Mouse (Mus musculus) liver, postnatal 0 days (tissue): ENCODE results near the gene Tbx21. TPM values are rescaled to one million over a fixed set of nuclear protein-coding genes. Genes with fewer than 3 reads are reported as not detected.
A peak's percentile ranks its signal among the peaks of the same experiment; 100 is the strongest.

Experiments
- ATAC-seq: fragments of 200-750 bp; cut with Nextera tagmentation; 2 replicates; pipeline ENCODE4 v1.8.0; 2017; ENCODE audit warnings: mild to moderate bottlenecking, moderate library complexity
- DNase-seq: peaks from one replicate; pipeline ENCODE4 v3.0.0-alpha.2; 2016
- H3K27ac ChIP-seq: fragments of 300-500 bp; sonication (generic); 2 replicates; pipeline ENCODE4 v1.5.1; 2014; ENCODE audit warnings: antibody characterized with exemption, moderate library complexity, mild to moderate bottlenecking, low read depth
- H3K27me3 ChIP-seq: fragments of 300-500 bp; sonication (generic); 2 replicates; pipeline ENCODE4 v1.6.1; 2014; ENCODE audit warnings: low read length, control low read depth, mixed read lengths; ENCODE audit not compliant: insufficient read depth
- H3K36me3 ChIP-seq: fragments of 300-500 bp; sonication (generic); replicated peaks from 2 replicates; pipeline ENCODE4 v1.6.1; 2014; ENCODE audit warnings: mild to moderate bottlenecking, control low read depth, low read length, moderate library complexity, mixed read lengths; ENCODE audit not compliant: insufficient read depth
- H3K4me1 ChIP-seq: fragments of 300-500 bp; sonication (generic); 2 replicates; pipeline ENCODE4 v1.6.1; 2014; ENCODE audit warnings: antibody characterized with exemption, mild to moderate bottlenecking, control low read depth; ENCODE audit not compliant: insufficient read depth
- H3K4me2 ChIP-seq: fragments of 300-500 bp; sonication (generic); 2 replicates; pipeline ENCODE4 v1.6.1; 2014; ENCODE audit warnings: low read depth, mild to moderate bottlenecking, low read length, moderate library complexity, mixed read lengths
- H3K4me3 ChIP-seq: fragments of 300-500 bp; sonication (generic); 2 replicates; pipeline ENCODE4 v1.5.1; 2014; ENCODE audit warnings: low read depth, low read length
- H3K9ac ChIP-seq: fragments of 300-500 bp; sonication (generic); replicated peaks from 2 replicates; pipeline ENCODE4 v1.6.1; 2014; ENCODE audit warnings: mild to moderate bottlenecking, moderate library complexity
- H3K9me3 ChIP-seq: fragments of 300-500 bp; sonication (generic); 2 replicates; pipeline ENCODE4 v1.6.1; 2016; ENCODE audit warnings: mild to moderate bottlenecking, control low read depth, low read length, mixed read lengths
- CTCF ChIP-seq: sonication (generic); IDR thresholded peaks from 2 replicates; pipeline ENCODE4 v1.5.1; 2016; ENCODE audit warnings: antibody characterized with exemption, low read depth
- EP300 ChIP-seq: IDR thresholded peaks from 2 replicates; pipeline ENCODE4 v1.6.1; 2016; ENCODE audit warnings: antibody characterized with exemption, low read depth, mild to moderate bottlenecking
- WGBS: fragments of 180-500 bp; shearing (Covaris S2); extraction: QIAGEN DNeasy Blood & Tissue Kit; methylation state at CpG from one replicate; pipeline ENCODE4 v1.1.7; 2014; ENCODE audit not compliant: insufficient replicate concordance; 5-methylcytosine and 5-hydroxymethylcytosine counted together
- polyA plus RNA-seq: library from polyadenylated mRNA; unstranded; fragments of >200 nt; fragmentation: Nextera tagmentation; extraction: Ambion mirVana; gene quantifications from 2 replicates; pipeline ENCODE4 v1.2.1, GENCODE M21; 2015

Tbx21 gene
- polyA plus RNA-seq, 1 experiment from 2014 or later = 0.27 TPM

DNA sequence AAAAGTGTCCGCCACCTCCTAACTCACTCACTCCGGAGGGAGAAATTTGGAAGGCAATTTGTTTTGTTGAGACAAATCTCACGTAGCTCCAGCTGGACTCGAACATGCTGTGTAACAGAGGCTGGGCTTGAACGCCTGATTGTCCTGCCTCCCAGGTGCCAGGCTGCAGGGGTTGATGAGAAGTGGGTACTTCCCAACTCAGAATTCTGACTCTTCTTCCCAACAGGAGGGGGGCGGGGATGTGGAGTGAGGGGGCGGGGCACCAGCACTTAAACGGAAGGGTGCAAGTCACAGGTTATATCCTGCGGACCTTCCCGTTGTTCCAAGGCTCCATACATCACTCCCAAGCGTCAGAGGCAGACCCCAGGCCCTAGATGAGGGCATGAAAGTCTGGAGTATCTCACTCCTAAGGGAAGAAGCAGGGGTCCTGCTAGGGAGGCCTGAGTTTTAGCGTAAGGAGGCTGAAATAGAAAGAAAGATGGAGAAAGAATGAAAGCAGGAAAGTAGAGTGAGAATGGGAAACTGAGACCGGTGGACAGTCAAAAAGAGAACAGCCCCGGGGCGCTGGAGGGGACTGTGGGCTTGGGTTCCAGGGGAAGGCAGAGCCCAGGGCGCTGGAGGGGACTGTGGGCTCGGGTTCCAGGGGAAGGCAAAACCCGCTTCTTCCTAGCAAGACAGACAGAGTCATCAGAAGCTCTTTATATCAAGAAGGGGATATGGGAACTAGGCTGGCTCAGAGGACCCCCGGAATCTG, 12.5 kb upstream of the Tbx21 start:
- WGBS = 26% methylated on average over 19 of the region's 19 CpGs
- ATAC-seq (peak; percentile 10; the same call in 1 of the 2 replicates), DNase-seq (no peak)
- Histone ChIP-seq H3K4me3 (peak overlapping the region; percentile 55), H3K4me1 (peaks cover 5% of the 10 kb centered on the region), H3K36me3 (no peaks in the 10 kb centered on the region), H3K27ac (no peak overlapping the region), H3K4me2 (peak overlapping the region; percentile 85), H3K9ac (peak overlapping the region; percentile 52; the same call in 1 of the 2 replicates), H3K27me3 (peaks cover 7% of the 10 kb centered on the region; the same call in 1 of the 2 replicates), H3K9me3 (no peaks in the 10 kb centered on the region)
- no peak for TF ChIP-seq EP300
- TF ChIP-seq CTCF = no peak

DNA sequence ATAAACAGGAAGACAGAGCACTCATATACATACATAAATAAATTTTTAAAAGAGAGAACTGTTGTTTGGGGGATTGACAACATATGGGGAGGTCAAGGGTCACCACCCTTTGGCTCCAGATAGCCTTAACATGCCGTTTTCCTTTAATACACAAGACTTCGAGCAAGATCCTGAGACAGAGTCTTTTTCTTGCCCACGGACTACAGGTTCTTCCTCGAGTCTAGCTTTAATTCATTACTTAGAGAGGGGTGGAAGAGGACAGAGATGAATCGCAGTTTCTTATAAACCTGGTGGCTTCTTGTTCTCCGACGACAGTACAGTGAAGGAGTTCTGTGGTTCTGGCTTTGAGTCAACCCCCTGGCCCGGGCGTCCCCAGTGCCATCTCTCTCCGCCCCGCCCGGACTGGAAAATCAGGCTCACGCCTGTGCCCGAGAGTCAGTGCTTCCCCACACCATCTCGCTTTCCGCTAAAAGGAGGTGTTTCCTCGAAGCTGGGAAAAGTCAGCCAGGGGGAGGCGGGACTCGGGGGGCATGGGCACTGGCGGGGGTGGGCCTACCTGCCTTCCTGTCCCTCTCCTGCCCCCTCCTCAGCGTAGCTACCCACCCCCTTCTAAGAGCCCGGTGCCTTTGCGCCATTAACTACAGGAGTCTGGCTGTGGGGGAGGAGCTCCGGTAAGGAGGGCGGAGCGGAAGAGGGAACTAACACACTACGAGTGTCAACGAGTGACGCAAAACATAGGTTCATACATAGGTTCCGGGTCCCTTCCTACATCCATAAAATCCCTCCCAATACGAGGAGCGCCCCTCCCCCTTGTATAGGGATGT, 11.7 kb upstream of the Tbx21 start:
- no peaks in the 10 kb centered on the region for H3K9me3 ChIP-seq
- TF ChIP-seq CTCF (no peak), EP300 (no peak)
- peaks cover 5% of the 10 kb centered on the region for H3K4me1 ChIP-seq
- peak overlapping the region; percentile 55 for H3K4me3 ChIP-seq
- no peak overlapping the region for H3K27ac ChIP-seq
- no peaks in the 10 kb centered on the region for H3K36me3 ChIP-seq
- H3K4me2 ChIP-seq = peak overlapping the region; percentile 85
- ATAC-seq = peak; percentile 78
- peak overlapping the region; percentile 52; the same call in 1 of the 2 replicates for H3K9ac ChIP-seq
- peak; percentile 68 for DNase-seq
- WGBS = 4% methylated on average over 32 of the region's 32 CpGs
- peaks cover 7% of the 10 kb centered on the region; the same call in 1 of the 2 replicates for H3K27me3 ChIP-seq

DNA sequence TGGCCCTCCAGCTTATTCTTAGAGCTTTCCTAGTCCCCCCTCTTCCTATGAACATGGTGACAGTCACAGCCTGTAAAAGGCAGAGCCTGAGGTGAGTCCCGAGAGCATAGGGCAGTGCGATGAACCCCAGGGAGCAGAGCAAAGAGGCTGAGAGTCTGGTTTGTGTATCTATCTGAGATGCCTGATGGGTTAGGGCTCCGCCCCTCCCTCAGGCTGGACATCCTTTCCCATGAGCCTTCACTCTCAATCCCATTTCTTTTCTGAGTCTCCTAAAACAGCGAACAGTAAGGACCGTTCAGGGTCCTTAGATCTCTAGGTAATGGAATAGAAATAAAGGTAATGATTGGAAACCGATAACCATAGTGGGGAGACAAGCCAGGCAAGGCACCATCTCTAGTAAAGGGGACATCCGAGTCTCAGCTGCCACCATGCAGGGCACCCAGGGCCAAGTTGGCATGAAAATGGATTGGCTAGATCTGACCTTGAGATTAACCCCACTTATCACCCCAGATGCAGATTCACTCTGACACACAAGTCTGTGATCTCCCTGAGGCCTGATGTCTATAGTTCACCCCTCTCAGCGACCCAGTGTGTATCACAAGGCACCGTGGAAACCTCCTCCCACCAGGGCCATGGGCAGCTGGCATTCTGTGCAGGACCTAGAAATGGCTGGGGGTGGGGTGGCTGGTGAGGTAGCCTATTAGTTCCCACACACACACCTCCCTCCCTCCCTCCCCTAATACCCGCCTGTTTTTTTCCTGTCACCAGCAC, 9.3 kb upstream of the Tbx21 start:
- Histone ChIP-seq H3K4me2 (no peak overlapping the region), H3K9ac (no peak overlapping the region), H3K27ac (no peak overlapping the region), H3K27me3 (peaks cover 4% of the 10 kb centered on the region; the same call in 1 of the 2 replicates), H3K4me1 (peaks cover 5% of the 10 kb centered on the region), H3K9me3 (no peaks in the 10 kb centered on the region), H3K36me3 (no peaks in the 10 kb centered on the region), H3K4me3 (no peak overlapping the region)
- no peak for DNase-seq
- 69% methylated on average over 10 of the region's 10 CpGs for WGBS
- no peak for ATAC-seq
- TF ChIP-seq CTCF (no peak), EP300 (no peak)

DNA sequence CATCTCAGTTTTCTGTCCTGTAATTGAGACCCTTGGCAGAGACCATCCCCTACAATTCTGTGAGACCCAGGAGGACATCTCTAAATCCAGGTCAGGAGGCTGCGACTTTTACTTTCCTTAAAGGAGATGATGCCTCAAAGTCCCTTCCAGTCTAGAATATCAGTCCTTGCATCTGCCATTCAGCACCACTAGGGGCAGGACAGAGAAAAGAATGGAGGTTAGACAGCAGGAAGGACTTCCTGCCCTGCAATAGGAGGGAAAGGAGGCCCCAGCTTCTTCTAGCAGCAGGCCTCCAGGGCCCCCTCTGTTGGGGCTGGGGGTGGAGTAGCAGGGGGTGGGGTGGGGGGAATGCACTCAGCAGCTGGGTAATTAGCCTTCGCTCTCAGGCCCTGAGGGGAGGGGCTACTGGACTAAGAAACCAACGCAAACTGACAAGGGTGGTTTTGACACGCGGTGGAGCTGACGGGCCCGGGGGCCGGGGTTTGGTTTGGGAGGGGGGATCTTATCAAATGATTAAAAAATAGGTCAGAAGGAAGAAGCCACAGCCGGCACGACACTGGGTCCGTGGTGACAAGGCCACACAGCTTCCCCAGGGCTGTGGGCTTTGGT, 8.3 kb upstream of the Tbx21 start:
- H3K36me3 ChIP-seq = no peaks in the 10 kb centered on the region
- no peak for TF ChIP-seq EP300
- peak; percentile 58 for TF ChIP-seq CTCF
- 17% methylated on average over 11 of the region's 11 CpGs for WGBS
- H3K9ac ChIP-seq = no peak overlapping the region
- H3K9me3 ChIP-seq = no peaks in the 10 kb centered on the region
- H3K4me1 ChIP-seq = peaks cover 5% of the 10 kb centered on the region
- H3K4me2 ChIP-seq = no peak overlapping the region
- no peak overlapping the region for H3K27ac ChIP-seq
- ATAC-seq = no peak
- peaks cover 5% of the 10 kb centered on the region; the same call in 1 of the 2 replicates for H3K27me3 ChIP-seq
- no peak overlapping the region for H3K4me3 ChIP-seq
- DNase-seq = no peak

DNA sequence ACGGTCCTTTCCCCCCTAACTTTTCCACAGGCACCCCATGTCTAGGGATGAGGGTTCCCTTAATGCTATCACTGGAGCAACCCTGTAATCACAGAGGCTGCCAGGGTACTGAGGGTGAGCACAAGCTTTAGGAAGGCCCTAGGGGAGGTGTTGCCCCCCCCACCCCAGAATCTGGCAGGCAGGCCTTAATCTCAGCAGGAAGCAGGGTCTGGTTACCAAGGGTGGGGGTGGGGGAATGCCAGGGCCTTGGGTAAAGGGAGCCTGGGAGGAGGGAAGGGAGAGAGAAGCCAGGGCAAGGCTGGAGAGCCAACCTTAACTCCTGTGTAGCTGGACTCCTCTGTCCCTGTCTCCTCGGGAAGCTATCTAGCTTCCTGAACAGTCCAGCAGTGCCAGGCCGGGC, 5.5 kb upstream of the Tbx21 start:
- H3K4me1 ChIP-seq = no peaks in the 10 kb centered on the region
- H3K4me3 ChIP-seq = no peak overlapping the region
- H3K4me2 ChIP-seq = no peak overlapping the region
- TF ChIP-seq CTCF (no peak), EP300 (no peak)
- DNase-seq = no peak
- 64% methylated on average over 3 of the region's 3 CpGs for WGBS
- no peaks in the 10 kb centered on the region for H3K9me3 ChIP-seq
- no peak overlapping the region for H3K27ac ChIP-seq
- no peak overlapping the region for H3K9ac ChIP-seq
- no peak for ATAC-seq
- H3K36me3 ChIP-seq = no peaks in the 10 kb centered on the region
- H3K27me3 ChIP-seq = peaks cover 16% of the 10 kb centered on the region
